Mouse (Mus musculus): Measurements from ENCODE around the gene Mrpl54. TPM values are rescaled to one million over a fixed set of nuclear protein-coding genes. Genes with fewer than 3 reads are reported as not detected.

Gene Mrpl54
- 234 and 258 TPM in 2 replicates for polyA plus RNA-seq (2016; fragmentation: Nextera tagmentation; extraction: Ambion mirVana)

GRCm38 (mm10) chr10:81266211-81267105 lies at the start of gene Mrpl54, which contains the start of gene Apba3:
TSS of gene Mrpl54 (minus strand) at chr10:81266934.
TSS of gene Apba3 (plus strand) at chr10:81266960.
- Histone ChIP-seq H3K36me3 (peaks cover 63% of the 10 kb centered on the region), H3K27ac (peak within 1 kb of the TSS; percentile 99), H3K4me3 (peak within 1 kb of the TSS; percentile 79)

GRCm38 (mm10) chr10:81315587-81315986 lies 48.9 kb upstream of the Mrpl54 start:
- Histone ChIP-seq H3K27ac (0 out of 2 replicates have a peak overlapping the region, but pooled peaks have one; percentile 70), H3K4me3 (no peak overlapping the region), H3K4me1 (peaks cover 44% of the 10 kb centered on the region), H3K9me3 (replicated peaks) (no peaks in the 10 kb centered on the region), H3K27me3 (ENCODE audit: low read depth, poor library complexity, severe bottlenecking) (no peaks in the 10 kb centered on the region), H3K36me3 (peaks cover 84% of the 10 kb centered on the region)
- 96% methylated on average over 16 of the region's 16 CpGs for WGBS
- DNase-seq (ENCODE audit: low spot score) = no peak

More at GRCm38 (mm10) chr10:81266211-81267105, at the start of gene Mrpl54, which contains the start of gene Apba3:
- peak; percentile 98 for DNase-seq (ENCODE audit: low spot score)
- H3K9me3 ChIP-seq (replicated peaks) = no peaks in the 10 kb centered on the region
- under 1% methylated on average over 48 of the region's 48 CpGs for WGBS
- H3K27me3 ChIP-seq (ENCODE audit: low read depth, poor library complexity, severe bottlenecking) = no peaks in the 10 kb centered on the region
- H3K4me1 ChIP-seq = peaks cover 23% of the 10 kb centered on the region

GRCm38 (mm10) chr10:81314201-81314600 lies 47.5 kb upstream of the Mrpl54 start:
- 83% methylated on average over 7 of the region's 7 CpGs for WGBS
- Histone ChIP-seq H3K36me3 (peaks cover 97% of the 10 kb centered on the region), H3K4me1 (peaks cover 36% of the 10 kb centered on the region), H3K27ac (no peak overlapping the region), H3K27me3 (ENCODE audit: low read depth, poor library complexity, severe bottlenecking) (no peaks in the 10 kb centered on the region), H3K4me3 (no peak overlapping the region), H3K9me3 (replicated peaks) (no peaks in the 10 kb centered on the region)
- DNase-seq (ENCODE audit: low spot score) = no peak

GRCm38 (mm10) chr10:81313581-81313980 lies 46.8 kb upstream of the Mrpl54 start:
- H3K27ac ChIP-seq = no peak overlapping the region
- WGBS = 96% methylated on average over 13 of the region's 13 CpGs
- H3K36me3 ChIP-seq = peaks cover 99% of the 10 kb centered on the region
- peaks cover 30% of the 10 kb centered on the region for H3K4me1 ChIP-seq
- no peak for DNase-seq (ENCODE audit: low spot score)
- no peaks in the 10 kb centered on the region for H3K9me3 ChIP-seq (replicated peaks)
- H3K4me3 ChIP-seq = no peak overlapping the region
- H3K27me3 ChIP-seq (ENCODE audit: low read depth, poor library complexity, severe bottlenecking) = no peaks in the 10 kb centered on the region

GRCm38 (mm10) chr10:81309571-81309970 lies 42.8 kb upstream of the Mrpl54 start:
- no peak for DNase-seq (ENCODE audit: low spot score)
- WGBS = 85% methylated on average over 5 of the region's 5 CpGs
- no peaks in the 10 kb centered on the region for H3K9me3 ChIP-seq (replicated peaks)
- no peak overlapping the region for H3K27ac ChIP-seq
- H3K4me1 ChIP-seq = peaks cover 6% of the 10 kb centered on the region
- no peak overlapping the region for H3K4me3 ChIP-seq
- H3K36me3 ChIP-seq = peaks cover 100% of the 10 kb centered on the region
- no peaks in the 10 kb centered on the region for H3K27me3 ChIP-seq (ENCODE audit: low read depth, poor library complexity, severe bottlenecking)

- Histone ChIP-seq H3K27me3 (ENCODE audit: low read depth, poor library complexity, severe bottlenecking) (no peaks in the 10 kb centered on the region), H3K27ac (no peak overlapping the region), H3K4me3 (no peak overlapping the region), H3K9me3 (replicated peaks) (no peaks in the 10 kb centered on the region), H3K4me1 (peaks cover 29% of the 10 kb centered on the region), H3K36me3 (peaks cover 83% of the 10 kb centered on the region)
- DNase-seq (ENCODE audit: low spot score) = no peak
- WGBS = 95% methylated on average over 21 of the region's 21 CpGs
These were observed 40.3 kb upstream of the Mrpl54 start for GRCm38 (mm10) chr10:81306837-81307682.

- no peaks in the 10 kb centered on the region for H3K27me3 ChIP-seq (ENCODE audit: low read depth, poor library complexity, severe bottlenecking)
- WGBS = 96% methylated on average over 12 of the region's 12 CpGs
- DNase-seq (ENCODE audit: low spot score) = no peak
- H3K27ac ChIP-seq = no peak overlapping the region
- peaks cover 33% of the 10 kb centered on the region for H3K4me1 ChIP-seq
- peaks cover 81% of the 10 kb centered on the region for H3K36me3 ChIP-seq
- H3K9me3 ChIP-seq (replicated peaks) = no peaks in the 10 kb centered on the region
- H3K4me3 ChIP-seq = no peak overlapping the region
These were observed 39.5 kb upstream of the Mrpl54 start for GRCm38 (mm10) chr10:81306173-81306668.

- Histone ChIP-seq H3K4me1 (peaks cover 38% of the 10 kb centered on the region), H3K36me3 (peaks cover 77% of the 10 kb centered on the region), H3K27ac (no peak overlapping the region), H3K4me3 (no peak overlapping the region), H3K27me3 (ENCODE audit: low read depth, poor library complexity, severe bottlenecking) (no peaks in the 10 kb centered on the region), H3K9me3 (replicated peaks) (no peaks in the 10 kb centered on the region)
- no peak for DNase-seq (ENCODE audit: low spot score)
- 96% methylated on average over 14 of the region's 14 CpGs for WGBS
These were observed 38.9 kb upstream of the Mrpl54 start for GRCm38 (mm10) chr10:81305663-81306062.

GRCm38 (mm10) chr10:81304597-81305238 lies 38.0 kb upstream of the Mrpl54 start:
- 25% methylated on average over 9 of the region's 9 CpGs for WGBS
- peaks cover 47% of the 10 kb centered on the region for H3K4me1 ChIP-seq

GRCm38 (mm10) chr10:81303761-81304160 lies 37.0 kb upstream of the Mrpl54 start:
- H3K27ac ChIP-seq = no peak overlapping the region
- no peaks in the 10 kb centered on the region for H3K27me3 ChIP-seq (ENCODE audit: low read depth, poor library complexity, severe bottlenecking)
- DNase-seq (ENCODE audit: low spot score) = no peak
- H3K4me1 ChIP-seq = peaks cover 57% of the 10 kb centered on the region
- 84% methylated on average over 7 of the region's 7 CpGs for WGBS
- no peak overlapping the region for H3K4me3 ChIP-seq
- no peaks in the 10 kb centered on the region for H3K9me3 ChIP-seq (replicated peaks)
- H3K36me3 ChIP-seq = peaks cover 59% of the 10 kb centered on the region

More at GRCm38 (mm10) chr10:81304597-81305238, 38.0 kb upstream of the Mrpl54 start:
- peak; percentile 66 for DNase-seq (ENCODE audit: low spot score)
- Histone ChIP-seq H3K27me3 (ENCODE audit: low read depth, poor library complexity, severe bottlenecking) (no peaks in the 10 kb centered on the region), H3K36me3 (peaks cover 67% of the 10 kb centered on the region), H3K9me3 (replicated peaks) (no peaks in the 10 kb centered on the region), H3K4me3 (no peak overlapping the region), H3K27ac (no peak overlapping the region)

GRCm38 (mm10) chr10:81303258-81303657 lies 36.5 kb upstream of the Mrpl54 start:
- Histone ChIP-seq H3K4me1 (peaks cover 60% of the 10 kb centered on the region), H3K27ac (peak overlapping the region; percentile 42; the same call in 1 of the 2 replicates), H3K36me3 (peaks cover 59% of the 10 kb centered on the region), H3K9me3 (replicated peaks) (no peaks in the 10 kb centered on the region), H3K4me3 (peak overlapping the region; percentile 16), H3K27me3 (ENCODE audit: low read depth, poor library complexity, severe bottlenecking) (no peaks in the 10 kb centered on the region)
- no peak for DNase-seq (ENCODE audit: low spot score)
- WGBS = 74% methylated on average over 10 of the region's 10 CpGs

- H3K4me3 ChIP-seq = peak overlapping the region; percentile 16
These were observed 36.1 kb upstream of the Mrpl54 start for GRCm38 (mm10) chr10:81302781-81303218.

More at GRCm38 (mm10) chr10:81302781-81303218, 36.1 kb upstream of the Mrpl54 start:
- H3K4me1 ChIP-seq = peaks cover 65% of the 10 kb centered on the region
- WGBS = 82% methylated on average over 14 of the region's 14 CpGs
- no peaks in the 10 kb centered on the region for H3K9me3 ChIP-seq (replicated peaks)
- H3K27ac ChIP-seq = peak overlapping the region; percentile 42; the same call in 1 of the 2 replicates
- DNase-seq (ENCODE audit: low spot score) = no peak
- H3K36me3 ChIP-seq = peaks cover 58% of the 10 kb centered on the region
- H3K27me3 ChIP-seq (ENCODE audit: low read depth, poor library complexity, severe bottlenecking) = no peaks in the 10 kb centered on the region
